Mouse (Mus musculus): ENCODE results near the gene Cplx2. TPM values are rescaled to one million over a fixed set of nuclear protein-coding genes. Genes with fewer than 3 reads are reported as not detected.

Cplx2 gene
- polyA plus RNA-seq (2015; fragmentation: Nextera tagmentation; extraction: Ambion mirVana), result 6.5 and 6.6 TPM in 2 replicates

DNA sequence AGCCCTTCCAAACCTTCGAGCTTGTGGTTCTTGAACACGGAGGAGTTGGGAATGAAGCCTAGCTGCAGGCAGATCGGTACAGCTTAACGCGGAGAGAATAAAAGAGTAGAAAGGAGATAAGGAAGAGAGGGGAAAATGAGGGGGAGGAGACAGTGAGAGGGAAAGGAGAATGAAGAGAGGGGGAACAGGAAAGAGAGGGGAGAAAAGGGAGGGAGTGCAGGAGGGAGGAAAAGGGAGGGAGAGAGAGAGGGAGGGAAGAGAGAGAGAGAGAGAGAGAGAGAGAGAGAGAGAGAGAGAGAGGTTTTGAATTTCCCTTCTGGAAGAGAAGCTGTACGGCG is at the start of gene Cplx2:
Gene Cplx2, plus strand, starts transcription at position 301 of the 338 bp plus-strand sequence.

Other genes with a start within 250 kb of the Cplx2 start
- 0.06 and 0.11 TPM in 2 replicates for gene Hrh2, start 179.2 kb upstream of the Cplx2 start, polyA plus RNA-seq (2015; fragmentation: Nextera tagmentation; extraction: Ambion mirVana)
- 68.0 and 98.2 TPM in 2 replicates for gene Thoc3, start 97.5 kb downstream of the Cplx2 start, polyA plus RNA-seq (2015; fragmentation: Nextera tagmentation; extraction: Ambion mirVana)
- 6.0 and 7.1 TPM in 2 replicates for gene Simc1, start 132.4 kb downstream of the Cplx2 start, polyA plus RNA-seq (2015; fragmentation: Nextera tagmentation; extraction: Ambion mirVana)
- gene 4833439L19Rik, start 194.1 kb downstream of the Cplx2 start, polyA plus RNA-seq (2015; fragmentation: Nextera tagmentation; extraction: Ambion mirVana), result 80.9 and 116 TPM in 2 replicates
- gene Arl10, start 203.7 kb downstream of the Cplx2 start, polyA plus RNA-seq (2015; fragmentation: Nextera tagmentation; extraction: Ambion mirVana), result 25.8 and 34.1 TPM in 2 replicates
- gene Nop16, start 218.7 kb downstream of the Cplx2 start, polyA plus RNA-seq (2015; fragmentation: Nextera tagmentation; extraction: Ambion mirVana), result 60.6 and 70.1 TPM in 2 replicates
- gene Higd2a, start 218.9 kb downstream of the Cplx2 start, polyA plus RNA-seq (2015; fragmentation: Nextera tagmentation; extraction: Ambion mirVana), result 233 and 359 TPM in 2 replicates
- 63.4 and 81.3 TPM in 2 replicates for gene Cltb, start 240.0 kb downstream of the Cplx2 start, polyA plus RNA-seq (2015; fragmentation: Nextera tagmentation; extraction: Ambion mirVana)

All from adrenal gland, postnatal 0 days (tissue).